Mouse (Mus musculus): ENCODE results near the gene Spata9. TPM values are rescaled to one million over a fixed set of nuclear protein-coding genes. Genes with fewer than 3 reads are reported as not detected.

The Spata9 gene
- total RNA-seq, 2 experiments from 2014 or later, result 0.37 TPM; not detected in 1

GRCm38 (mm10) chr13:75976649-75977048, 9.7 kb downstream of the Spata9 start:
- no peak for DNase-seq (ENCODE audit: low spot score in 2 of 2)
- intact Hi-C loops (cut with DNase I), result no loop called here

- DNase-seq (ENCODE audit: low spot score in 2 of 2), result no peak
- intact Hi-C loops (cut with DNase I), result no loop called here
Observed at GRCm38 (mm10) chr13:75981901-75982300, 15.0 kb downstream of the Spata9 start.

GRCm38 (mm10) chr13:75988096-75988495, 21.1 kb downstream of the Spata9 start:
- intact Hi-C loops (cut with DNase I), result no loop called here
- DNase-seq (ENCODE audit: low spot score in 2 of 2), result peak in 1 of 2 experiments; percentile 48

- intact Hi-C loops (cut with DNase I), result no loop called here
- DNase-seq (ENCODE audit: low spot score in 2 of 2), result no peak
Observed at GRCm38 (mm10) chr13:75992169-75993028, 25.4 kb downstream of the Spata9 start.

- no peak for DNase-seq (ENCODE audit: low spot score in 2 of 2)
- intact Hi-C loops (cut with DNase I), result no loop called here
Observed at GRCm38 (mm10) chr13:76003272-76003671, 36.3 kb downstream of the Spata9 start.

GRCm38 (mm10) chr13:76014511-76014910, 47.6 kb downstream of the Spata9 start:
- intact Hi-C loops (cut with DNase I), result no loop called here
- no peak for DNase-seq (ENCODE audit: low spot score in 2 of 2)

- intact Hi-C loops (cut with DNase I), result loop anchor here (5.0 kb wide), 1 partner anchor 80 kb away; the partner anchor contains the start of genes Arsk and Ttc37
- DNase-seq (ENCODE audit: low spot score in 2 of 2), result peak in 1 of 2 experiments; percentile 11
Observed at GRCm38 (mm10) chr13:76017465-76017864, 50.5 kb downstream of the Spata9 start.

- intact Hi-C loops (cut with DNase I), result loop anchor here (1.0 to 5.0 kb wide), 3 partner anchors 75 to 127 kb away; partner anchors contain the start of genes Arsk, Rhobtb3 and Ttc37
Observed at GRCm38 (mm10) chr13:76017974-76018843, 51.3 kb downstream of the Spata9 start, which contains the start of gene Rfesd. Gene Rfesd, minus strand, starts transcription at chr13:76018719.

GRCm38 (mm10) chr13:76018844-76019400, 52.0 kb downstream of the Spata9 start:
- no peak for DNase-seq (ENCODE audit: low spot score in 2 of 2)
- intact Hi-C loops (cut with DNase I), result loop anchor here (1.0 to 5.0 kb wide), 3 partner anchors 76 to 128 kb away; partner anchors contain the start of genes Arsk, Rhobtb3 and Ttc37

More at GRCm38 (mm10) chr13:76017974-76018843, 51.3 kb downstream of the Spata9 start, which contains the start of gene Rfesd:
- peak; percentile 93 to 98 for DNase-seq (ENCODE audit: low spot score in 2 of 2)

GRCm38 (mm10) chr13:76021782-76022181, 54.8 kb downstream of the Spata9 start:
- intact Hi-C loops (cut with DNase I), result loop anchor here (5.0 to 10.0 kb wide), 7 partner anchors 144 to 1629 kb away; partner anchors contain the start of gene Zfp72
- DNase-seq (ENCODE audit: low spot score in 2 of 2), result peak in 1 of 2 experiments; percentile 56

- intact Hi-C loops (cut with DNase I), result loop anchor here (5.0 to 10.0 kb wide), 7 partner anchors 147 to 1632 kb away; partner anchors contain the start of gene Zfp72
- DNase-seq (ENCODE audit: low spot score in 2 of 2), result no peak
Observed at GRCm38 (mm10) chr13:76024588-76024987, 57.6 kb downstream of the Spata9 start.

GRCm38 (mm10) chr13:76042455-76042854, 75.5 kb downstream of the Spata9 start:
- intact Hi-C loops (cut with DNase I), result no loop called here
- no peak for DNase-seq (ENCODE audit: low spot score in 2 of 2)

GRCm38 (mm10) chr13:76044971-76045370, 78.0 kb downstream of the Spata9 start:
- intact Hi-C loops (cut with DNase I), result no loop called here
- no peak for DNase-seq (ENCODE audit: low spot score in 2 of 2)

Other genes with a start within 250 kb of the Spata9 start
- 10 to 100 TPM; 52.4 to 52.6 TPM for gene Glrx, start 127.3 kb upstream of the Spata9 start, total RNA-seq (2021)
- gene Rhobtb3, start 23.2 kb upstream of the Spata9 start, total RNA-seq (2021), result 10 to 100 TPM; 13.6 to 17.6 TPM
- 10 to 100 TPM; 15.7 to 18.8 TPM for gene Rfesd, start 51.6 kb downstream of the Spata9 start, total RNA-seq (2021)
- gene Gpr150, start 89.8 kb downstream of the Spata9 start, total RNA-seq (2021), result 1 to 10 TPM; 3.2 to 4.0 TPM
- 1 to 10 TPM; 4.1 to 4.6 TPM for gene Arsk, start 131.5 kb downstream of the Spata9 start, total RNA-seq (2021)
- gene Ttc37, start 131.6 kb downstream of the Spata9 start, total RNA-seq (2021), result 10 to 100 TPM; 17.6 to 19.1 TPM

All from left cerebral cortex, postnatal 25 days (tissue).